Mouse (Mus musculus): ENCODE data around the gene Tsku. TPM values are rescaled to one million over a fixed set of nuclear protein-coding genes. Genes with fewer than 3 reads are reported as not detected.

The Tsku gene
- polyA plus RNA-seq (2012; ENCODE audit: low replicate concordance) = 1.6 and 2.4 TPM in 2 replicates

GRCm38 (mm10) chr7:98361063-98361652, at the start of gene Tsku:
Gene Tsku (minus strand): TSS chr7:98361328.

GRCm38 (mm10) chr7:98321083-98321482, 40.0 kb downstream of the Tsku start, which contains the start of gene Acer3:
Gene Acer3 (minus strand): TSS chr7:98321208.

Other genes with a start within 250 kb of the Tsku start
- gene Myo7a, start 241.8 kb downstream of the Tsku start, polyA plus RNA-seq (2012; ENCODE audit: low replicate concordance) = 4.7 and 9.2 TPM in 2 replicates
- 0.10 and 0.29 TPM in 2 replicates for gene Omp, start 215.8 kb downstream of the Tsku start, polyA plus RNA-seq (2012; ENCODE audit: low replicate concordance)
- gene Capn5, start 183.1 kb downstream of the Tsku start, polyA plus RNA-seq (2012; ENCODE audit: low replicate concordance) = 7.3 and 14.3 TPM in 2 replicates
- gene B3gnt6, start 161.8 kb downstream of the Tsku start, polyA plus RNA-seq (2012; ENCODE audit: low replicate concordance) = 0.08 TPM in 1 of 2 replicates, not detected in the other
- 2.6 and 10.4 TPM in 2 replicates for gene Acer3, start 40.1 kb downstream of the Tsku start, polyA plus RNA-seq (2012; ENCODE audit: low replicate concordance)
- gene Gucy2d, start 79.1 kb upstream of the Tsku start, polyA plus RNA-seq (2012; ENCODE audit: low replicate concordance) = 0.03 TPM in 1 of 2 replicates, not detected in the other
- 2.4 and 3.3 TPM in 2 replicates for gene Lrrc32, start 128.0 kb upstream of the Tsku start, polyA plus RNA-seq (2012; ENCODE audit: low replicate concordance)

Data from hematopoietic multipotent progenitor cell, adult 10-12 weeks (in vitro differentiated cells).